Mouse (Mus musculus) erythroblast, embryonic 14.5 days (primary cell): ENCODE measurements around the gene Ghdc. TPM values are rescaled to one million over a fixed set of nuclear protein-coding genes. Genes with fewer than 3 reads are reported as not detected.

Source experiments
- H3K27me3 ChIP-seq: 2 replicates; pipeline ENCODE4 v1.6.1; 2012; ENCODE audit warnings: inconsistent platforms; ENCODE audit not compliant: control insufficient read depth
- H3K36me3 ChIP-seq: 2 replicates; pipeline ENCODE4 v1.6.1; 2012; ENCODE audit warnings: mild to moderate bottlenecking, inconsistent platforms; ENCODE audit not compliant: control insufficient read depth
- H3K4me1 ChIP-seq: 2 replicates; pipeline ENCODE4 v1.6.1; 2012; ENCODE audit warnings: inconsistent platforms; ENCODE audit not compliant: control insufficient read depth
- H3K4me3 ChIP-seq: replicated peaks from 2 replicates; pipeline ENCODE3; 2012; ENCODE audit warnings: moderate library complexity, mild to moderate bottlenecking, inconsistent platforms
- H3K9me3 ChIP-seq: 2 replicates; pipeline ENCODE4 v1.6.1; 2012; ENCODE audit warnings: low read length, inconsistent platforms, mixed read lengths; ENCODE audit not compliant: control insufficient read depth
- GATA1 ChIP-seq: IDR thresholded peaks from 2 replicates; pipeline ENCODE4 v1.6.1; 2012; ENCODE audit warnings: low read length, inconsistent platforms, mixed read lengths
- TAL1 ChIP-seq: IDR thresholded peaks from 3 replicates; pipeline ENCODE4 v1.6.1; 2012; ENCODE audit warnings: low read length, inconsistent platforms, mixed read lengths
- polyA plus RNA-seq: library from polyadenylated mRNA; stranded (reverse); fragments of >175 nt; gene quantifications from 2 replicates; pipeline ENCODE4 v1.2.3, GENCODE M21; 2012

The Ghdc gene
- polyA plus RNA-seq, 1 experiment = 0.58 TPM

DNA sequence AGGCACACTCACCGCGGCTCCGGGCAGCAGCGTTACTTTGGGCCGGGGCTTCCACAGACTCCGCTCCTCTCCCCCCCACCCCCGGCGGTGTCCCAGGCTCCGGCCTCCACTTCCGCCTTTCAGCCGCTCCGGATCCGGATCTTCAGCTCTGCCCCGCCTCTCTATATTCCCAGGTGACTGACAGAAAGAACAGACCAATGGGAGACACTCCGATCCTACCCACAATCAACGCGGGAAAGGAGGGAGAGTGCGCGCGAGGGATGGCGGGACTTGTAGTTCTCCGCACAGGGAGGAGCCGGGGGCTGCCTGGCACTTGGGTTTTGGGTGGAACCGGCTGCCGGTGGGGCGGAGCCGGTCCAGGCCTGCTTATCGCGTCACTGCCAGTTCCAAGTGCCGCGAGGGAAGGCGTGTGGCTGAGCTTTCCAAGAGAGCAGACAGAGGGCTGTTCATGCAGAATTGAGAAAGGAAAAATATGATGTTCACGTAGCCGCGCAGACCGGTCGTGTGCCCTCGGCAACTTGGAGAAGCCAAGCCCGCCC is 32.6 kb downstream of the Ghdc start, which contains the start of gene Rab5c:
Rab5c (minus strand) TSS at position 150 of the 539 bp plus-strand sequence.
- 0 out of 2 replicates have a peak, but pooled peaks have one; percentile 45 for TF ChIP-seq GATA1
- peak; percentile 33; the same call in 1 of the 3 replicates for TF ChIP-seq TAL1
- no peaks in the 10 kb centered on the region for H3K27me3 ChIP-seq
- H3K4me1 ChIP-seq = peaks cover 72% of the 10 kb centered on the region
- no peaks in the 10 kb centered on the region for H3K9me3 ChIP-seq
- H3K4me3 ChIP-seq = peak within 1 kb of the TSS; percentile 100
- H3K36me3 ChIP-seq = peaks cover 36% of the 10 kb centered on the region

DNA sequence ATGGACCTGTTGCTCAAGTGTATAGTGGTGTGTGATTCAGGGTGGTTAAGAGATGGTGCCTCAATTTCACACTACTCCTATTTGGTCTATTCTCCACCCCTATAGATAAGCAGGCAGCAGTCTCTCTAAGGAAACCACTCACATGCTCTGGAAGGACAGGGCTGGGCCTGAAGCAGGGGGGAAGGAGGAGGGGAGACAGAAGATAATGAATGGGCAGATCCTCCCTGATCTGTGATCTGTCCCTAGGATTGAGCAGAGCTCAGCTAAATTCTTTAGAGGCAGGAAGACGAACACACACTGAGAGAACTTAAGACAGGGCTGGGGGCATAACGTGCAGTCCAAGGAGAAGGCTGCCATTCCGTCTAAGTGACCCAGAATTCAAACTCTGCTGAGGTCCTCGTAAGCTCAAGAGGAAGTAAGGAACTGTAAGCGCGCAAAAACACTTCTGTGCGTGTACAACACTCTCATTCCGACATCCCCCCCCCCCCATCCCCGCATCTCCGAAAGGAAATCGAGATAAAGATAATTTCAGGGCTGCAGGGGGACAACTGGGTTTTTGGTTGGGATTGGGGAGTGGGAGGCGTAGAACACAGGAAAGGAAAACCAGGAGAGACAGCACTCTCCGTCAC is 33.5 kb downstream of the Ghdc start:
- no peaks in the 10 kb centered on the region for H3K9me3 ChIP-seq
- H3K4me1 ChIP-seq = peaks cover 76% of the 10 kb centered on the region
- H3K36me3 ChIP-seq = peaks cover 45% of the 10 kb centered on the region
- TF ChIP-seq GATA1 (peak; percentile 80), TAL1 (no peak)
- no peaks in the 10 kb centered on the region for H3K27me3 ChIP-seq
- H3K4me3 ChIP-seq = peak overlapping the region; percentile 100

DNA sequence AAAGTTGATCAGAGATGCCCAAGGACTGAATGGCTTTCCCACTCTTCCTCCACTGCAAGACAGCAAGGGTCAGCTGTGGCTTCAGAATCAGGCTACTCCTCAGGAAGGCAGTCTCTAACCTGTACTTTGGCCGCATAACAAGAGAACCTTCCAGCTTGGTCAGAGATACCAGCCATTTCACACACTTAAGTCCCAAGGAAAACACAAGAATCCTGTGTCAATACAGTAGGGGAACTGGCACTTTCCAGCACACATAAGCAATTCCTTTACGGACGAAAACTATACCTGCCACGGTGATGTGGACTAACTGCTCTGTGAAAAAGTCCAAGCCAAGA is 34.0 kb downstream of the Ghdc start:
- no peaks in the 10 kb centered on the region for H3K9me3 ChIP-seq
- no peaks in the 10 kb centered on the region for H3K27me3 ChIP-seq
- H3K36me3 ChIP-seq = peaks cover 50% of the 10 kb centered on the region
- TF ChIP-seq GATA1 = no peak
- TF ChIP-seq TAL1 = no peak
- peaks cover 81% of the 10 kb centered on the region for H3K4me1 ChIP-seq
- H3K4me3 ChIP-seq = peak overlapping the region; percentile 100

DNA sequence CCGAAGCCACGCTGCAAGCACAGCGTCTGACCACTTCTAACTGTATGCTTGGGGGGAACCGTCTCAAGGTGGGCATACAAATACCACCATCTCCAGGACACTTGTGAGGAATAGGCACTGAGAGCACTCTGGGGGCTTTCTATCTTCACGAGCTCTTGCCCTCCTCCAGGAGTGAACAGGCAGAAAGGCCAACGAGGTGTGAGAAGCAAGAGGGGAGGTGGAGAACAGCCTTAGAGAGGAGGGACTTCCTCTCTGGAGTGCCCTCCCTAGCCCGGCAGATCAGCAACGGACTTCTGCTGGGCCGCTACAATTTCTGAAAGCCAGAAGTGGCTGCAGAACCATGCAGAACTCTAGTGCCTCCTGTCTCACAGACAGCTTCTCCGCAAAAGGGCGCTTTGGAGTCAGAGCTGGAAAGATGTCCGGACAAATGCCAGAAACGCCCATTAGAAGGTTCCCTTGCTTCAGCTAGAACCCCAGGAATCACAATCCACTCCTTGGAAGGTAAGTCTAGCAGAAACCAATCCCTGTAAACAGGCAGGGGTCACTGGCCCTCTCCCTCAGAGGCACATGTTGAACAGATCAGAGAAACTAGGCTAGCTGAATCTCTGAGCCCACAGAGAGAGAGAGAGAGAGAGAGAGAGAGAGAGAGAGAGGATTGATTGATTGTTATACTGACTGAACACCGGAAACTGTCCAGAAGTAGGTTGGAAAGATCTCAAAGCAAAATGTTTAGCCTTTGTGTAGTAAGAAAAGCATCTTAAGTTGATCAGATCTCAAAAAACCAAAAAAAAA is 34.6 kb downstream of the Ghdc start:
- Histone ChIP-seq H3K9me3 (no peaks in the 10 kb centered on the region), H3K4me3 (peak overlapping the region; percentile 100), H3K27me3 (no peaks in the 10 kb centered on the region), H3K36me3 (peaks cover 56% of the 10 kb centered on the region), H3K4me1 (peaks cover 80% of the 10 kb centered on the region)
- TF ChIP-seq GATA1 (no peak), TAL1 (no peak)

DNA sequence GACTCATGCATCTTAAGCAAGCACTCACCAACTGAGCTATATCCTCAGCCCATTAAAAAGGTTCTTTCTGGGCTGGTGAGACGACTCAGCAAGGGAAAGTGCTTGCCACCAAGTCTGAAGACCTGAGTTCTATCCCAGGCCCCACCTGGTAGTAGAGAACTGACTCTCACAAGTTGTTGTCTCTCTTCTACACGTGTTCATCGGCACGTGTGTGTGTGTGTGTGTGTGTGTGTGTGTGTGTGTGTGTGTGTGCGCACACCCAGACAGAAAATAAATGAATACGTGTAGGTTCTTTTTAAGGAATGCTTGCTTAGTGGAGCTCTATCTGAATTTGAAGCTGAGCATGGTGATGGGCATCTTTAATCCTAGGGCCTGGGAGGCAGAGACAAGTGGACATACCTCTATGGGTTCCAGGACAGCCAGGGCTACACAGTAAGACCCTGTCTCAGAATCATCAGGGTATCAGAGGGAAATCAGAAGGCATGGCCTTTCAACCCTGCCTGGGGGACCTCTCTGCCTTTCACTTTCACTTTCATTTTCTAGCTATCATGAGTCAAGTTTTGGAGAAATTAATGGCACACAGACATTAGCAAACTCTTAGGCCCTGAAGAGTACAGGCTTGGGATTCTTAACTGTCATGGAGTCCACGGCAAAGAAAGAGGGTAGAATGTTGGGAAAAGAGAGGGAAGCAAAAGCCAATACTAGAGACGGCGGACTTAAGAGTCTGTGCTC is 35.5 kb downstream of the Ghdc start:
- peak overlapping the region; percentile 100 for H3K4me3 ChIP-seq
- peaks cover 64% of the 10 kb centered on the region for H3K36me3 ChIP-seq
- H3K4me1 ChIP-seq = peaks cover 83% of the 10 kb centered on the region
- no peaks in the 10 kb centered on the region for H3K9me3 ChIP-seq
- no peak for TF ChIP-seq TAL1
- no peak for TF ChIP-seq GATA1
- no peaks in the 10 kb centered on the region for H3K27me3 ChIP-seq

DNA sequence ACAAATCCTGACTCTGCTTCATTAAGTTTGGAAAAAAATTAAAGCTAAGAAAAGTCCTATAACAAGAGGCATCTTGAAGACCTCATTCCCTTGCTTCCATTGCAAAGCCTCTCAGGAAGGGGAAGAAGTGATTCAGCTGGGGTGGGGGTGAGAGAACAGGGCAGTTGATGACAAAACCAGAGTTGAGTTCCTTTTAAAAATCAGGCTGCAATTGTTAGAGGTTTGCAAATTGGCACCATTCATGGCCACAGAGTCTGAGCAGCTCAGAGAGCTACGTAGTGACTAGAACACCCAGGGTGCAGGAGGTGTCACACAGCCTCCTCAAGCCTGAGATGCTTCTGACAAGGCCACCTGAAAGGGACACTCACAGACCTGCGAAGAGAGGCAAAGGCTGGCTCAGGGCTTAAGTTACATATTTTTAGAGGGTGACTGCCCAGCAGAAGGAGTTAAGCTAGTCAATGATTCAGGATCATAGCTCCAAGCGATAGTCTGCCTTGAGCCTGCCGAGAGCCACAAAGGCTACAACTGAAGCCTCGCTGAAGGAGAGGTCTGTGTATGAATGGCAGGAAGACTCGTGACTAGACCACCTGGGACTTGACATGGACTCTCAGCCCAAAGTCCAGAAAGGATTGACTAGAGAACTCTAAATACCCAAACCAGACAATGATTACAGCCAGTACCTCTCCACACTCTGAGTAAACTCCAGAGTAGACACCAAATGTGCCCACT is 40.1 kb downstream of the Ghdc start:
- peaks cover 94% of the 10 kb centered on the region for H3K36me3 ChIP-seq
- no peaks in the 10 kb centered on the region for H3K9me3 ChIP-seq
- peaks cover 58% of the 10 kb centered on the region for H3K4me1 ChIP-seq
- no peak for TF ChIP-seq TAL1
- no peak for TF ChIP-seq GATA1
- H3K27me3 ChIP-seq = no peaks in the 10 kb centered on the region
- no peak overlapping the region for H3K4me3 ChIP-seq

DNA sequence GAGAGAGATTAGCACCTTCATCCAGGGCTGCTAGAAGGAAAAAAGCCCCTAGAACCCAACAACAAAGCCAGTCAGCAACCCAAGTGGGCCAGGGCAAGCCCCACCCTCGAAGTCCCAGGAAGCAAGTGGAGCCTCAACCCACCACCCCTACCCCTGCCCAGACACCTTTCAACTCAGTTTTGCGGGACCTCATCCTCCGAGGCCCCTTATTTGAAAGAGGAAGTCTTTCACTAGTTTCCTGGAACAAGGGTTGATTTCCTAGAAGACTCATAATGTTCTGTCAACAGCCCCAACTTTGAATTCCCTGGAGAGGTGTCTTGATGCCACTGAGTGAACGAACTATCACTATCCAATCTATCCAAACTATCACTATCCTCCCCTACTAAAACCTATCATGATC is 40.8 kb downstream of the Ghdc start:
- Histone ChIP-seq H3K4me1 (peaks cover 58% of the 10 kb centered on the region), H3K27me3 (no peaks in the 10 kb centered on the region), H3K36me3 (peaks cover 94% of the 10 kb centered on the region), H3K4me3 (no peak overlapping the region), H3K9me3 (no peaks in the 10 kb centered on the region)
- TF ChIP-seq GATA1 = no peak
- no peak for TF ChIP-seq TAL1

DNA sequence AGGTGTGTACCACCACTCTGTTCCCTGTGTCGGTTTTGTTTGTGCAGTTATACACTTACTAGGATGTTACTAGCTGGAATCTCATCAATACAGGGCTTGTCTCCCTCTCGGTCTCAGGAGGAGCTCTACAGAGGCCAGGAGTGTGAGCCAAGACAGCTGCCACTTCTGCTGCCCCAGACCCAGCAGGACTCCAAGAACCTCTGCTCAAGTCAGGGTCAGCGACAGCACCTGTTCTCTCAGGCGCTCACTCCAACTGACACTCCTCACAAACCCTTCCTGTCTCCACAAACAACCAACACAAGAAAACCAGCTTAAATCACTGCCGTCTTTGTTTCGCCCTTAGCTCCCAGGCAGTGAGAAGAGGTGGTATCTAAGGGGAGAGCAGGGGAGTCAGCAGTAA is 42.2 kb downstream of the Ghdc start:
- peaks cover 95% of the 10 kb centered on the region for H3K36me3 ChIP-seq

More for the DNA sequence above, 42.2 kb downstream of the Ghdc start:
- Histone ChIP-seq H3K27me3 (no peaks in the 10 kb centered on the region), H3K4me1 (peaks cover 57% of the 10 kb centered on the region), H3K9me3 (no peaks in the 10 kb centered on the region), H3K4me3 (no peak overlapping the region)
- no peak for TF ChIP-seq GATA1
- no peak for TF ChIP-seq TAL1
